Mouse (Mus musculus) thymus, adult 18-20 months (tissue): ENCODE data around the gene Ldlrad3.

Experiments used
- DNase-seq, 2 experiments: peaks; one replicate each; pipeline ENCODE4 v3.0.0; 2022; ENCODE audit warnings: mixed read lengths in 2 of 2

Gene Ldlrad3

DNA sequence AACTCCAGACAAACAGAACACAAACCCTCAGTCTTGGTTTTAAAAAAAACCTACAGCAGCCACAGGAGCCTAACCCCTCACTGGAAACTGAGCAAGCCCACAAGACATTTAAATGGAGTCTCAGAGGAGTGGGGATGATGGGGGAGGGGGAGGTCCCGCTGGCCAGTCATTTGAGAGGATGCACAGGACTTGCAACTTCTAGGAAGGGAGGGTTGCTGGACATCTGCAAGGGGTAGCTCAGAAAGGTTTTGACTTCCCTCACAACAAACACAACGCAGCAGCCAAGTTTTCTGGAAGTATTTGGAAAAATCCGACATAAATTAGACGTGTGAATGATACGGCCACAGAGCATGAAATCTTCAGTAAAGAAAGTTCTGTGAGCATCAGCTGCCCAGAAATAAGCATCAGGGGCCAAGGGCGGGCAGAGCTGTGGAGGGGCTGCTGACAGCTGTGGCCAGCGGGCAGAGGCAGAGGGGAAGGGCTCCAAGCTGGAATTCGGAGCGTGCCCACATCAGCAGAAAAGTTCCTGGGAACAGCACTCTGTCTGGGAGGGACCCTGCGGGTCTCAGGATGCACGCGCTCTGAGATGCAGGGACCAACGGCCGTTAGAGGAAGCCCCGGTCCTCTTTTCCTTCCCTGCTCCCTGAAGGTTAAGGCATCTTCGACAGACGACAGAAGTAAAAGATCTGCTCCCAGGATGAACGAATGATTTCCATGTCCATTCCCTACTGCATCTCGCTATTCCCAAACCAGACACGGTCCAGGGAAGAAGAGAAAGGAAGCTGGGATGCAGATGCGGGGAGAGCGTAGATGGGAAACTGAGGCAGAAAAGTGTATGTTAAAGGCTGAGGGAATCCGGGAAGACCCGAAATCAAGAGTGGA, 875 bp downstream of the Ldlrad3 start:
- no peak for DNase-seq

- peak in 1 of 2 experiments; percentile 26 for DNase-seq
Observed at GRCm38 (mm10) chr2:102183720-102184480, 2.3 kb downstream of the Ldlrad3 start.

DNA sequence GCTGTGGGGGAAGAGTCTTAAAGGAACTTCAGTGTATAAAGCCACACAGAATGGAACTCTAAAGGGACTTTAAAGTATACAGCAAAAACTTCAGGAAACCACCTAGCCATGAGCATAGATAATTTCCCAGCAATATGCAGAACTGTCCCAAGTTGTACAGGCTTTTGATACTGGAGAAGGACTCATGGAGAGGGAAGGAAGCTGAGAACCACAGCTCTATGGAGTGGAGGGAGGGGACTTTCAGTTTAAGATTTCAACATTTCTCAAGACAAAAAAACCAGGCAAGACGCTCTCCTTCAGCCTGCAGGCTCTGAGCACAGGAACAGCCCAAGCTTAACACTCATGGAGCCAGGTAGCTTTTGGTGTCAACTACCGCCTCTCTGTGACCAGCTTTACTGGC, 4.7 kb downstream of the Ldlrad3 start:
- DNase-seq = no peak

DNA sequence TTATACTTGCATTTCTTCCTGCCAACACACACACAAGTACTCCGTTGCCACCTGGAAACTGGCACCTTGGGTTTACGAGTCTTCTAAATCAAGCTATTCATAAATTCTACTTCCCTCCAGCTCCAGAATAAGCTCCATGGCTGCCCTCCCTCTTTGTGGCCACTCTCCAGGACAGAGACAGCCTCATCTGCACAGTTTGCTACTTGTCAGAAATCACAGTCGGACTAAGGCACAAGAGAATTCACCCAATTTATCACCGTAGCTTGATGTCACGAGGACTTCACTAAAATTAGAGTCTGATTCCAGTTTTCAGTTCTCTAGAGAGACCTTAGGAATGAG, 9.8 kb downstream of the Ldlrad3 start:
- no peak for DNase-seq

DNA sequence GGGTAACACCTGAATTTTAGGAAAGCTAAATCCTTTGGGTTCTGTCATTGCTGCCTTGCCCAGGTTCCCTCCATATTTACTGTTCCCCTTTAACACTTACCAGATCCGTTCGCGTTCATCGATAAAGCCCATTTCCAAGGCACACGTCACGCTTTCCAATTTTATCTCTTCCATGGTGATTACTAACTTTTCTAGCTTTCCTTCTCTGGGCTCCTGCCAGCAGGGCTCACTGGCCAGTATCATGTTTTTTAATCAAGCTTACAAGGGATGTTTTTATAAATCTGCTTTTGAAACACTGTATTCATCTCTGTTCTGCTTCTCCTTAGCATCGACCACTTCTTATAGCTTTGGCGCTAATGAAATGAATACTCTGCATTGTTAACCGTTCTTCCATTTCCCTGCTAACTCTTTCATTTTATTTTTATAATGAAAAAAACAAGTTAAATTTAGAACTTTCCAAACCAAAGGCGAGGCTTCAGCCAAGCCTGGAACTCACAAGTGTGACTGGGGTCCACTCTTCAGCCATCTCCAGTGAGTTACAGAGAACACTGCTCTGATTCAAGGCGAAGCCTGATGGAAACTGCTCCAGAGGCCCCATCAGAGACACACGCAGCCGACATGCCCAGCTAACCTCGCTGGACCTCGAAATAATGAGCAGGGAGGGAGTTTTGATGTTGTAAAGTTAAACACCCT, 10.3 kb downstream of the Ldlrad3 start:
- no peak for DNase-seq

- no peak for DNase-seq
Observed at GRCm38 (mm10) chr2:102172458-102172857, 13.7 kb downstream of the Ldlrad3 start.

GRCm38 (mm10) chr2:102166550-102167325, 19.4 kb downstream of the Ldlrad3 start:
- DNase-seq = no peak

DNA sequence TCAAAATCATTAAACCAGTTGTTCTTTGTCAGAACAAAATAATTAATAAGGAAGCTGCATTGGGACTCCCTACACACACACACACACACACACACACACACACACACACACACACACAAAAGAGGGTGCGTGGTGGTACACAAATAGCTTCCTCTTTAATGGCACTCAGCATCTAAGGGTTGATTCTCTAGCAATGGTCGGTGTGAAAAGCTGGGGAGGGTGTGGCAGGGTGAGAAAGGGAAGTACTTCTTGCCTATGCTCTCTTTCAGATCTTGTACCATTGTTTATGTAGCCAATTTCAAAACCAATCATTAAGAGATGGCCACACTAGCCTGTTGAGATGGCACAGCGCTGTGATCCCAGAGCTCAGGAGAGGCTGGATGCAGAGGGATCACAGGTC, 23.1 kb downstream of the Ldlrad3 start:
- DNase-seq = no peak

- no peak for DNase-seq
Observed at GRCm38 (mm10) chr2:102157555-102157954, 28.6 kb downstream of the Ldlrad3 start.

- no peak for DNase-seq
Observed at GRCm38 (mm10) chr2:102157010-102157409, 29.2 kb downstream of the Ldlrad3 start.

GRCm38 (mm10) chr2:102156460-102156859, 29.7 kb downstream of the Ldlrad3 start:
- no peak for DNase-seq

- DNase-seq = no peak
Observed at GRCm38 (mm10) chr2:102155306-102156015, 30.7 kb downstream of the Ldlrad3 start.

DNA sequence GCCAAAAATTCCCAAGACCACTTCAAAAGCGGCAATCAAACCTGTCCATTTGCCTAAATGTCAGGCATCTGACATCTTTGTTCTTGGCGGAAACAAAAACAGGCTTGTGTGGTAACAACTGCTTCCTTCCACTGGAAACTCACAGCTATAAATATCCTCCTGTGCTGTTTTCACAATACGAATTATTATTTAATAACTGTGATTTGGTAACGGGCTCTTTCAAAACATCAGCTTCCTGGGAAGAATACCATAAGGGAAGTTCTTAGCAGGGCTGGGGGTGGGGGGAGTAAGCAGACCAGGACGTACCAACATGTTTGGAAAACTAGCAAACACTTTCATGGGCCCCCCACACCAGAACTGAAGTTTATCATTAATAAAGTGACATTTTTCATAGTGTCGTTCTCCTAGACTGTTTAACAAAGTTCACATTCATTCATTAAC, 31.4 kb downstream of the Ldlrad3 start:
- DNase-seq = no peak

DNA sequence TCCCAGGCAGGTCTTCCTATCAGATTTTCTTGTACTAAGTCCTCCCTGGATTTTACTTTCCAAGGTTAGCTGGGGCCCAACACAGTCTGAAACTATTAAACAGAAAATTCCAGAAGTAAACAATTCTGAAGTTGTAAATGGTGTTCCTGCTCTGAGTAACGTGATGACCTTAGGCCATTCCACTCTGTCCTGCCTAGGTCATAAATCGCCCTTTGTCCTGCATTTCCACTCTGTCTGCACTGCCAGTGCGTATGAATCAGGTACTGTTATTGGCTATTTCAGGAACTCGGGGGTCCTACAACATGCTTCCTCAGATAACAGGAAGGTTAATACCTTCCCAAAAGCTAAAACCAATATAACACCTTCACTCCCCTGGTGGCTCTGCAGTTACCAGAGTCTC, 31.9 kb downstream of the Ldlrad3 start:
- no peak for DNase-seq

DNA sequence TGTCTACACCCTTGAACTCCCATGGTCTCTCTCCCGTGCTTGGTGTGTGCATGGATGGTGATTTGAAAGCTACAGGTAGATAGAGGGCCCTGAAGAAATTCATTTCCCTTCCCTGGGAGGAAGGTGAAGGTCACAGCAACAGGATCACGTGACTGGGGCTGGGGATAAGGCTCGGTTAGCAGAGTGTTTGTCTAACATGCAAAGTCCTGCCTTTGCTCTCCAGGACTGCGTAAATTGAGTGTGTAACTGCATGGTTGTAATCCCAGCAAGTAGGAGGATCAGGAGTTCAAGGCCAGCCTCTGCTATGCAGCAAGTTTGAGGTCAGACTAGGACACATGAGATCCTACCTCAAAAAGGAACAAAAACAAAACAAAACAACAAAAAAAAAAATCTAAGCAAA, 32.7 kb downstream of the Ldlrad3 start:
- DNase-seq = no peak

- DNase-seq = no peak
Observed at GRCm38 (mm10) chr2:102152851-102153250, 33.3 kb downstream of the Ldlrad3 start.

- DNase-seq = no peak
Observed at GRCm38 (mm10) chr2:102149058-102149457, 37.1 kb downstream of the Ldlrad3 start.

GRCm38 (mm10) chr2:102148093-102148492, 38.1 kb downstream of the Ldlrad3 start:
- no peak for DNase-seq

- no peak for DNase-seq
Observed at GRCm38 (mm10) chr2:102147561-102147960, 38.6 kb downstream of the Ldlrad3 start.

GRCm38 (mm10) chr2:102146386-102146785, 39.8 kb downstream of the Ldlrad3 start:
- no peak for DNase-seq

GRCm38 (mm10) chr2:102145036-102145435, 41.1 kb downstream of the Ldlrad3 start:
- DNase-seq = no peak

- DNase-seq = no peak
Observed at GRCm38 (mm10) chr2:102144311-102144710, 41.9 kb downstream of the Ldlrad3 start.
